Mouse (Mus musculus) testis, adult 2 months (tissue): Measurements from ENCODE around the gene Zfp146.

Source experiments
- CTCF ChIP-seq: fragments of 200-500 bp; IDR thresholded peaks from 2 replicates; pipeline ENCODE4 v1.5.1; 2012; ENCODE audit warnings: low read depth, mild to moderate bottlenecking, inconsistent platforms, low read length, moderate library complexity; ENCODE audit not compliant: control insufficient read depth, insufficient read depth, insufficient replicate concordance
- POLR2A ChIP-seq: fragments of 200-500 bp; IDR thresholded peaks from 2 replicates; pipeline ENCODE4 v1.6.1; 2012; ENCODE audit warnings: low read depth, mild to moderate bottlenecking, inconsistent platforms, low read length, moderate library complexity; ENCODE audit not compliant: control insufficient read depth

DNA sequence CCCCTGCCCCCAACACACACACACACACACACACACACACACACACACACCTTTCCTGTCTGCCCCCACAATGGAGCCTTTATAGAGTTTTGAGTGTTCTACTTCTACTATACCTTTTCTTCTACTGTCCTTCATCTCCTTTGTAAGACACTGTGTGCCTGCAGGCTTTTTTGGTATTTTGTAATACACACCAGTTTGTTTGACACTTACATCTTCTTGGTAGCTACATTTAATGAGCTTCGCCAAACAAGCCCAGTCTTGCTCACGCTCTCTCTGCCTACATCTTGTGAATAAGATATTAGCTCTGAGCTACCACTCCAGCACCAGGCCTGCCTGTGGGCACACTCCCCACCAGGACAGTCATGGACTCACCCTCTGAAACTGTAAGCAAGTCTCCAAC lies 4.8 kb downstream of the Zfp146 start:
- TF ChIP-seq CTCF (no peak), POLR2A (no peak)
